Mouse (Mus musculus) MEL (cell line): ENCODE measurements around the gene Fuz. TPM values are rescaled to one million over a fixed set of nuclear protein-coding genes. Genes with fewer than 3 reads are reported as not detected.

Source experiments
- DNase-seq: peaks from one replicate; pipeline ENCODE4 v3.0.0; 2011; ENCODE audit warnings: low read depth, low spot score
- H3K27ac ChIP-seq: 2 replicates; pipeline ENCODE4 v1.5.1; 2012; ENCODE audit warnings: low read depth, mild to moderate bottlenecking, control low read depth, low read length, moderate library complexity; ENCODE audit not compliant: control insufficient read depth
- H3K27me3 ChIP-seq, 2 experiments: fragments of 150-350 bp in 1 of 2; sonication (generic) in 1 of 2; 2 replicates each; pipeline ENCODE4 v1.6.1; 2012; ENCODE audit warnings: low read length in 2 of 2, mild to moderate bottlenecking in 2 of 2, improper control_type of control experiment in 1 of 2, moderate library complexity in 1 of 2; ENCODE audit not compliant: insufficient read depth in 2 of 2, control insufficient read depth in 1 of 2
- H3K36me3 ChIP-seq, 2 experiments: 2 replicates each; pipeline ENCODE4 v1.6.1; 2012 to 2014; ENCODE audit warnings: low read length in 2 of 2, improper control_type of control experiment in 1 of 2, inconsistent platforms in 1 of 2, mild to moderate bottlenecking in 1 of 2; ENCODE audit not compliant: insufficient read depth in 2 of 2, control insufficient read depth in 1 of 2
- H3K4me1 ChIP-seq, 2 experiments: fragments of 150-350 bp in 1 of 2; sonication (generic) in 1 of 2; 2 replicates each; pipeline ENCODE4 v1.6.1; 2012; ENCODE audit warnings: low read length in 2 of 2, improper control_type of control experiment in 1 of 2, mild to moderate bottlenecking in 1 of 2; ENCODE audit not compliant: insufficient read depth in 2 of 2, control insufficient read depth in 1 of 2
- H3K4me3 ChIP-seq, 2 experiments: fragments of 150-350 bp in 1 of 2; sonication (generic) in 1 of 2; 2 replicates each; pipeline ENCODE4 v1.5.1; 2012; ENCODE audit warnings: low read depth in 2 of 2, low read length in 2 of 2, mild to moderate bottlenecking in 2 of 2, moderate library complexity in 2 of 2, control low read depth in 1 of 2, improper control_type of control experiment in 1 of 2; ENCODE audit not compliant: control insufficient read depth in 1 of 2, insufficient read depth in 1 of 2
- H3K79me2 ChIP-seq: 2 replicates; pipeline ENCODE4 v1.6.1; 2012; ENCODE audit warnings: mild to moderate bottlenecking, low read length, moderate library complexity; ENCODE audit not compliant: control insufficient read depth, poor library complexity, insufficient read depth
- H3K9ac ChIP-seq: 2 replicates; pipeline ENCODE4 v1.6.1; 2012; ENCODE audit warnings: low read depth, mild to moderate bottlenecking, control low read depth, low read length, moderate library complexity; ENCODE audit not compliant: control insufficient read depth, poor library complexity, severe bottlenecking
- H3K9me3 ChIP-seq: fragments of 150-350 bp; sonication (generic); replicated peaks from 2 replicates; pipeline ENCODE4 v1.6.1; 2012; ENCODE audit warnings: mild to moderate bottlenecking, low read length, improper control_type of control experiment, moderate library complexity; ENCODE audit not compliant: insufficient read depth
- BHLHE40 ChIP-seq: IDR thresholded peaks from 2 replicates; pipeline ENCODE4 v1.6.1; 2012; ENCODE audit warnings: low read depth, mild to moderate bottlenecking, inconsistent platforms, low read length, improper control_type of control experiment, borderline replicate concordance
- CHD1 ChIP-seq: IDR thresholded peaks from 2 replicates; pipeline ENCODE4 v1.6.1; 2012; ENCODE audit warnings: low read depth, mild to moderate bottlenecking, inconsistent platforms, low read length, improper control_type of control experiment
- CHD2 ChIP-seq: IDR thresholded peaks from 2 replicates; pipeline ENCODE4 v1.6.1; 2011; ENCODE audit warnings: low read length, improper control_type of control experiment
- GABPA ChIP-seq: IDR thresholded peaks from 2 replicates; pipeline ENCODE4 v1.6.1; 2012; ENCODE audit warnings: low read depth, mild to moderate bottlenecking, inconsistent platforms, low read length, improper control_type of control experiment, moderate library complexity
- KAT2A ChIP-seq: conservative IDR thresholded peaks from 2 replicates; pipeline ENCODE4 v1.6.1; 2012; ENCODE audit warnings: low read depth, low read length, improper control_type of control experiment, inconsistent platforms
- MEF2A ChIP-seq: IDR thresholded peaks from 2 replicates; pipeline ENCODE4 v1.6.1; 2014; ENCODE audit warnings: low read depth, mild to moderate bottlenecking, inconsistent platforms, low read length, improper control_type of control experiment; ENCODE audit not compliant: poor library complexity, insufficient replicate concordance, severe bottlenecking; ENCODE audit errors: extremely low read depth
- NELFE ChIP-seq: IDR thresholded peaks from 2 replicates; pipeline ENCODE4 v1.6.1; 2011; ENCODE audit warnings: low read depth, low read length, improper control_type of control experiment
- NRF1 ChIP-seq: IDR thresholded peaks from 2 replicates; pipeline ENCODE4 v1.6.1; 2014; ENCODE audit warnings: low read depth, mild to moderate bottlenecking, inconsistent platforms, low read length, improper control_type of control experiment, moderate library complexity; ENCODE audit not compliant: poor library complexity, insufficient read depth, severe bottlenecking
- POLR2A ChIP-seq, 2 experiments: IDR thresholded peaks; 2 replicates each; pipeline ENCODE4 v1.6.1; 2011 to 2012; ENCODE audit warnings: low read length in 2 of 2, mild to moderate bottlenecking in 2 of 2, control low read depth in 1 of 2, improper control_type of control experiment in 1 of 2, low read depth in 1 of 2, moderate library complexity in 1 of 2; ENCODE audit not compliant: control insufficient read depth in 1 of 2, insufficient read depth in 1 of 2, poor library complexity in 1 of 2
- POLR2AphosphoS5 ChIP-seq: IDR thresholded peaks from 2 replicates; pipeline ENCODE4 v1.6.1; 2012; ENCODE audit warnings: low read depth, borderline replicate concordance, mild to moderate bottlenecking, inconsistent platforms, low read length, moderate library complexity, mixed read lengths
- RAD21 ChIP-seq: IDR thresholded peaks from 2 replicates; pipeline ENCODE4 v1.6.1; 2011; ENCODE audit warnings: mild to moderate bottlenecking, low read depth, low read length, improper control_type of control experiment
- SIN3A ChIP-seq: IDR thresholded peaks from 2 replicates; pipeline ENCODE4 v1.6.1; 2012; ENCODE audit warnings: low read length, improper control_type of control experiment, inconsistent platforms
- TCF12 ChIP-seq: IDR thresholded peaks from 2 replicates; pipeline ENCODE4 v1.6.1; 2014; ENCODE audit warnings: low read depth, mild to moderate bottlenecking, inconsistent platforms, low read length, improper control_type of control experiment, moderate library complexity
- UBTF ChIP-seq: IDR thresholded peaks from 2 replicates; pipeline ENCODE4 v1.6.1; 2012; ENCODE audit warnings: low read depth, mild to moderate bottlenecking, inconsistent platforms, low read length, improper control_type of control experiment, moderate library complexity, borderline replicate concordance; ENCODE audit not compliant: insufficient read depth
- USF1 ChIP-seq: IDR thresholded peaks from 2 replicates; pipeline ENCODE4 v1.6.1; 2014; ENCODE audit warnings: low read depth, mild to moderate bottlenecking, inconsistent platforms, low read length, improper control_type of control experiment, moderate library complexity
- ZC3H11A ChIP-seq: IDR thresholded peaks from 2 replicates; pipeline ENCODE4 v1.6.1; 2012; ENCODE audit warnings: low read depth, mild to moderate bottlenecking, inconsistent platforms, low read length, improper control_type of control experiment
- ZKSCAN1 ChIP-seq: IDR thresholded peaks from 2 replicates; pipeline ENCODE4 v1.6.1; 2012; ENCODE audit warnings: low read depth, mild to moderate bottlenecking, inconsistent platforms, low read length, improper control_type of control experiment, moderate library complexity
- ZMIZ1 ChIP-seq: IDR thresholded peaks from 2 replicates; pipeline ENCODE4 v1.6.1; 2012; ENCODE audit warnings: low read depth, mild to moderate bottlenecking, inconsistent platforms, low read length, improper control_type of control experiment, moderate library complexity
- ZNF384 ChIP-seq: IDR thresholded peaks from 2 replicates; pipeline ENCODE4 v1.6.1; 2012; ENCODE audit warnings: low read depth, mild to moderate bottlenecking, inconsistent platforms, low read length, improper control_type of control experiment
- polyA plus RNA-seq, 2 experiments: library from polyadenylated mRNA; stranded (reverse) in 1 of 2; unstranded in 1 of 2; fragments of >175 nt in 1 of 2; fragments of >200 nt in 1 of 2; gene quantifications; 2 replicates each; pipeline versions ENCODE4 v1.2.1 to v1.2.4; 2012; ENCODE audit warnings: low replicate concordance in 2 of 2, low read depth in 1 of 2; ENCODE audit not compliant: insufficient read length in 2 of 2, insufficient read depth in 1 of 2, missing spikeins in 1 of 2
- total RNA-seq: library from RNA; depleted of rRNA; stranded (reverse); fragments of 300-350 nt; gene quantifications from 2 replicates; pipeline ENCODE4 v1.2.3, GENCODE M21; 2012

Gene Fuz
- total and polyA plus RNA-seq, 3 experiments = 9.4 to 18.1 TPM; not detected in 1

GRCm38 (mm10) chr7:44861429-44861816 is 34.5 kb upstream of the Fuz start:
- TF ChIP-seq RAD21 (no peak), ZKSCAN1 (no peak)
- Histone ChIP-seq H3K27me3 (no peaks in the 10 kb centered on the region), H3K9ac (no peak overlapping the region), H3K4me3 (no peak overlapping the region), H3K36me3 (peaks cover 0 to 1% of the 10 kb centered on the region in 2 experiments; a peak in 2 of 4 replicates), H3K4me1 (peaks cover 0 to 6% of the 10 kb centered on the region in 2 experiments; a peak in 3 of 4 replicates), H3K27ac (no peak overlapping the region), H3K79me2 (peaks cover 6% of the 10 kb centered on the region), H3K9me3 (no peaks in the 10 kb centered on the region)
- DNase-seq = no peak

GRCm38 (mm10) chr7:44862434-44862833 is 33.4 kb upstream of the Fuz start:
- Histone ChIP-seq H3K27me3 (no peaks in the 10 kb centered on the region), H3K79me2 (peaks cover 4% of the 10 kb centered on the region), H3K9me3 (no peaks in the 10 kb centered on the region), H3K27ac (no peak overlapping the region), H3K9ac (no peak overlapping the region), H3K4me3 (no peak overlapping the region), H3K4me1 (peaks cover 0 to 5% of the 10 kb centered on the region in 2 experiments; a peak in 2 of 4 replicates), H3K36me3 (no peaks in the 10 kb centered on the region; a peak in 2 of 4 replicates)
- DNase-seq = no peak
- TF ChIP-seq RAD21 = no peak
- TF ChIP-seq USF1 = no peak
- TF ChIP-seq ZC3H11A = no peak
- TF ChIP-seq POLR2A (IDR thresholded peaks at IDR 0.05; ENCODE audit: control insufficient read depth in 1 of 2, insufficient read depth in 1 of 2, low read depth in 1 of 2, low read length in 2 of 2, poor library complexity in 1 of 2) = no peak
- no peak for TF ChIP-seq CHD2
- no peak for TF ChIP-seq SIN3A
- TF ChIP-seq ZNF384 = no peak
- no peak for TF ChIP-seq ZMIZ1
- no peak for TF ChIP-seq POLR2AphosphoS5
- TF ChIP-seq MEF2A = no peak
- TF ChIP-seq NRF1 = no peak

GRCm38 (mm10) chr7:44863210-44863609 is 32.7 kb upstream of the Fuz start:
- Histone ChIP-seq H3K79me2 (peaks cover 4% of the 10 kb centered on the region; the same call in 1 of the 2 replicates), H3K9me3 (no peaks in the 10 kb centered on the region), H3K27ac (no peak overlapping the region), H3K9ac (no peak overlapping the region), H3K36me3 (no peaks in the 10 kb centered on the region; a peak in 2 of 4 replicates), H3K4me1 (peaks cover 0 to 2% of the 10 kb centered on the region in 2 experiments; a peak in 2 of 4 replicates), H3K27me3 (no peaks in the 10 kb centered on the region)
- no peak for DNase-seq
- TF ChIP-seq UBTF (no peak), CHD1 (no peak), NELFE (no peak), BHLHE40 (no peak), GABPA (no peak), KAT2A (no peak), NRF1 (no peak), TCF12 (no peak)
- TF ChIP-seq, all 39 proteins: peak for 0
- no peak overlapping the region for H3K4me3 ChIP-seq
